Mouse (Mus musculus): ENCODE measurements around the gene Myb. TPM values are rescaled to one million over a fixed set of nuclear protein-coding genes. Genes with fewer than 3 reads are reported as not detected.

The Myb gene
- total RNA-seq, 2 experiments from 2014 or later = 0.07 to 0.21 TPM

- no peak for DNase-seq
Measured at GRCm38 (mm10) chr10:21128086-21128611, 32.6 kb downstream of the Myb start.

GRCm38 (mm10) chr10:21118341-21118740, 42.4 kb downstream of the Myb start:
- no peak for DNase-seq

- no peak for DNase-seq
Measured at GRCm38 (mm10) chr10:21114459-21114858, 46.3 kb downstream of the Myb start.

- no peak for DNase-seq
Measured at GRCm38 (mm10) chr10:21112689-21113088, 48.1 kb downstream of the Myb start.

GRCm38 (mm10) chr10:21109337-21110056, 51.3 kb downstream of the Myb start:
- no peak for DNase-seq

- no peak for DNase-seq
Measured at GRCm38 (mm10) chr10:21108796-21109195, 52.0 kb downstream of the Myb start.

- no peak for DNase-seq
Measured at GRCm38 (mm10) chr10:21108182-21108581, 52.6 kb downstream of the Myb start.

GRCm38 (mm10) chr10:21105206-21105605, 55.6 kb downstream of the Myb start:
- DNase-seq = no peak

GRCm38 (mm10) chr10:21102689-21103088, 58.1 kb downstream of the Myb start:
- no peak for DNase-seq

- DNase-seq = no peak
Measured at GRCm38 (mm10) chr10:21101948-21102347, 58.8 kb downstream of the Myb start.

GRCm38 (mm10) chr10:21100646-21101249, 60.0 kb downstream of the Myb start:
- DNase-seq = no peak

GRCm38 (mm10) chr10:21099515-21099914, 61.3 kb downstream of the Myb start:
- DNase-seq = no peak

- no peak for DNase-seq
Measured at GRCm38 (mm10) chr10:21095541-21095940, 65.2 kb downstream of the Myb start.

- DNase-seq = no peak
Measured at GRCm38 (mm10) chr10:21094896-21095295, 65.9 kb downstream of the Myb start.

- DNase-seq = no peak
Measured at GRCm38 (mm10) chr10:21093301-21093700, 67.5 kb downstream of the Myb start.

GRCm38 (mm10) chr10:21092501-21093270, 68.1 kb downstream of the Myb start:
- no peak for DNase-seq

- DNase-seq = no peak
Measured at GRCm38 (mm10) chr10:21090922-21091700, 69.7 kb downstream of the Myb start.

GRCm38 (mm10) chr10:21089541-21089940, 71.2 kb downstream of the Myb start:
- DNase-seq = no peak

GRCm38 (mm10) chr10:21087614-21088232, 73.1 kb downstream of the Myb start:
- DNase-seq = no peak

- no peak for DNase-seq
Measured at GRCm38 (mm10) chr10:21085044-21085443, 75.7 kb downstream of the Myb start.

- no peak for DNase-seq
Measured at GRCm38 (mm10) chr10:21083391-21083918, 77.3 kb downstream of the Myb start.

Data from heart, adult 18-20 months (tissue).